Mouse (Mus musculus): ENCODE measurements around the gene Arf4. TPM values are rescaled to one million over a fixed set of nuclear protein-coding genes. Genes with fewer than 3 reads are reported as not detected.

The Arf4 gene
- 549 and 555 TPM in 2 replicates for polyA plus RNA-seq (2014; fragmentation: Nextera tagmentation; extraction: Ambion mirVana)

DNA sequence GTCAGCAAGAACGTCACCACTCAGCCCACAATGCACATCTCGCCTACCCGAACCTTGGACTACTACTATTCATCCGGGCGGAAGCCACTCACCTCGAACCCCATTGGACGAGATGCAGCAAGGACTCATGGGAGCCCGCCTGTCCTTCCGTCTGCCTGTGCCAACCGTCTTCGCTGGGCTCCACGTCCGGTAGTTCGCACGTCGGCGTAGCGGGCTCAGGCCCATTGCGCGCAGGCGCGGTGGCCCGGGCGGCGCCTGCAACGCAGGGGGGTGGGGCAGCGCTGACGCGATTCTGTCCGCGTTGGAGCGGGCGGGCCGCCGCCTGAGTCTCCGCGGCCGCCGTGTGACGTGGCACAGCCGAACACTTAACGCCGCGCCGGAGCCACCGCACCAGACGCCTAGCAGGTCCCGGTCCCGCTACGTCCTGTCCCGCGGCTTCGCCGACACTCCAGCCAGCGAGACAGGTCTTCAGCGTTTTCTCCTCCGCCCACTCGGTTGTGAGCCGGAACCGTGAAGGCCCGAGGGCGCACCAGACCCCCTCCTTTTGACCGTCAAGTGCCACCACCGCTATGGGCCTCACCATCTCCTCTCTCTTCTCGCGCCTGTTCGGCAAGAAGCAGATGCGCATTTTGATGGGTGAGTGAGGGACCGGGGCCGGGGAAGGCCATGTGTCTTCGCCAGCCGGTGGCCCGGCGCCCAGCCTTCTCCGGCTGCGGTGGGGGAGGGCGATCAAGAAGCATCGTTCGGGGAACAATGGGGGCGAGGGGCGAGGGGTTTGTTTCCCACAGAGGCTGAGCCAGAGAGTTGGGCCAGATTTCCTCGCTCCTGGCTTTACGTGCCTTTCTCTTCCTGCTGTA, at the start of gene Arf4:
TSS of gene Arf4 (plus strand) at position 224 of the 857 bp plus-strand sequence.
- Histone ChIP-seq H3K27ac (peak within 1 kb of the TSS; percentile 94), H3K27me3 (ENCODE audit: control insufficient read depth, insufficient read depth, low read length) (no peaks in the 10 kb centered on the region), H3K36me3 (replicated peaks; ENCODE audit: control insufficient read depth, insufficient read depth) (peaks cover 5% of the 10 kb centered on the region; the same call in 1 of the 2 replicates), H3K4me3 (replicated peaks; ENCODE audit: low read length) (peak within 1 kb of the TSS; percentile 82), H3K9me3 (ENCODE audit: control insufficient read depth, low read length) (no peaks in the 10 kb centered on the region), H3K4me2 (replicated peaks) (peak within 1 kb of the TSS; percentile 85), H3K9ac (peak within 1 kb of the TSS; percentile 91), H3K4me1 (replicated peaks; ENCODE audit: control insufficient read depth, insufficient read depth, low read length) (peaks cover 22% of the 10 kb centered on the region)
- ATAC-seq (ENCODE audit: low FRiP score) (peak; percentile 98), DNase-seq (ENCODE audit: low spot score) (peak; percentile 99)
- under 1% methylated on average over 83 of the region's 83 CpGs for WGBS

DNA sequence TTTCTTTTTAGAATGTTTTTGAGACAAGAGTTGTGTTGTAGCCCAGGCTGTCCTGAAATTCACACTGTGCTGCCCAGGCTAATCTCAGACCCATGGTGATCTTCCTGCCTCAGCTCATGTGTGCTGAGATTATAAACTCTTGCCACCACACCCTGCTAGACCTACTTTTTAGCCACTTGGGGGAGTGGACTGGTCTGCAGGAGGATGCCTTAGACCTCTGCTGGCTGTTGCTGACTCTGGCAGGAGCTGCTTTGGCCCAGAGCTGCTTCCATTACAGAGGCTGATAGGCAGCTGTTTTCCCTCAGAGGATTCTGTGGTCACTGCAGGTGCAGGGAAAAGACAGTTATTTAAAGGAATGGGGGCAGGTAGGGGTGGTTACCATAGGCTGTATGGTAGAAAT, 46.5 kb upstream of the Arf4 start:
- Histone ChIP-seq H3K4me2 (replicated peaks) (no peak overlapping the region), H3K27ac (no peak overlapping the region), H3K9me3 (ENCODE audit: control insufficient read depth, low read length) (no peaks in the 10 kb centered on the region), H3K9ac (no peak overlapping the region), H3K4me3 (replicated peaks; ENCODE audit: low read length) (no peak overlapping the region), H3K27me3 (ENCODE audit: control insufficient read depth, insufficient read depth, low read length) (no peaks in the 10 kb centered on the region), H3K4me1 (replicated peaks; ENCODE audit: control insufficient read depth, insufficient read depth, low read length) (no peaks in the 10 kb centered on the region), H3K36me3 (replicated peaks; ENCODE audit: control insufficient read depth, insufficient read depth) (peaks cover 36% of the 10 kb centered on the region)
- ATAC-seq (ENCODE audit: low FRiP score) = no peak
- no peak for DNase-seq (ENCODE audit: low spot score)

DNA sequence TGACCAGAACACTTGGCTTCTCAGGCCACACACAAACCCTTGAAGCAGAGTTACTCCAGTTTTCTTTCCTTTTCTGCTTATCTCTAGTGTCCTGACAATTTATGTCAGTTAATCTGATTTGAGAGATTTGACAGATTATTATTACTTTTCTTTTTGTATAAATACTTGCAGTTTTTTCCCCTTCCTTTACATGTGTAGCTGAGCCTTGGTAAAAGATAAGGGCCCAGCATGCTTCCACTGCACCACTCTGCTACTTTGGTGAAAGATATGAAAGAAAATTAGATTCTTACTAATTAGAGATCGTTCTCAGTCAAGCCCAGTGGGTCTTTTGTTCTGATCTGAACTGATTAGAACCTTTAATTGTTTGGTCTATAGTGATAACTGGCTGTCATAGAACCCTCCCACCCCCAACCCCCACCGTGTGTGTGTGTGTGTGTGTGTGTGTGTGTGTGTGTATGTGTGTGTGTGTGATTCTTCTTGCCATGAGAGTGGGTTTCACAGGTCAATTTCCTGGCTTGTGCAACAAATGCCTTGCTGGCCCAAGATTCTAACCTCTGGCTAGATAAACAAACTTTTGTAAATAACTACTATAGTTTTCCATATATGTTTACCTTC, 44.5 kb upstream of the Arf4 start:
- 88% methylated on average over 2 of the region's 2 CpGs for WGBS
- H3K4me2 ChIP-seq (replicated peaks) = no peak overlapping the region
- ATAC-seq (ENCODE audit: low FRiP score) (no peak), DNase-seq (ENCODE audit: low spot score) (no peak)
- H3K4me1 ChIP-seq (replicated peaks; ENCODE audit: control insufficient read depth, insufficient read depth, low read length) = no peaks in the 10 kb centered on the region
- no peaks in the 10 kb centered on the region for H3K9me3 ChIP-seq (ENCODE audit: control insufficient read depth, low read length)
- H3K27ac ChIP-seq = no peak overlapping the region
- no peaks in the 10 kb centered on the region for H3K27me3 ChIP-seq (ENCODE audit: control insufficient read depth, insufficient read depth, low read length)
- no peak overlapping the region for H3K4me3 ChIP-seq (replicated peaks; ENCODE audit: low read length)
- no peak overlapping the region for H3K9ac ChIP-seq
- peaks cover 56% of the 10 kb centered on the region for H3K36me3 ChIP-seq (replicated peaks; ENCODE audit: control insufficient read depth, insufficient read depth)

DNA sequence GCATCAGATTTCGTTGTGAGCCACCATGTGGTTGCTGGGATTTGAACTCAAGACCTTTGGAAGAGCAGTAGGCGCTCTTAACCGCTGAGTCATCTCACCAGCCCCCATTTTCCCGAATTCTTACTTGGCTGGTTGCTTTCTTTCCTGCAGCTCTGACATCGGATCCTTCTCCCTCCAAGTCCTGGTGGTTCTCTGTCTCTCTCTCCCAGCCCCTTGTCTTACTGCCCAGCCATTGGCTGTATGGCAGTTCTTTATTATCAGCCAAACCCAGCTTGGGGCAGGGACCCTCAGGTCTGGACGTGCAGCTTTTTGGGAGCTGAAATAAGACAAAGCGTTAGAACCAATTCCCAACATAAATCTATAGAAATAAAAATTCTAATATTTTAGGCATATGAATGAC, 42.7 kb upstream of the Arf4 start:
- WGBS = 97% methylated on average over 7 of the region's 7 CpGs
- DNase-seq (ENCODE audit: low spot score) = no peak
- no peaks in the 10 kb centered on the region for H3K27me3 ChIP-seq (ENCODE audit: control insufficient read depth, insufficient read depth, low read length)
- no peaks in the 10 kb centered on the region for H3K4me1 ChIP-seq (replicated peaks; ENCODE audit: control insufficient read depth, insufficient read depth, low read length)
- ATAC-seq (ENCODE audit: low FRiP score) = no peak
- no peak overlapping the region for H3K4me3 ChIP-seq (replicated peaks; ENCODE audit: low read length)
- no peak overlapping the region for H3K27ac ChIP-seq
- H3K36me3 ChIP-seq (replicated peaks; ENCODE audit: control insufficient read depth, insufficient read depth) = peaks cover 73% of the 10 kb centered on the region
- H3K4me2 ChIP-seq (replicated peaks) = no peak overlapping the region
- no peaks in the 10 kb centered on the region for H3K9me3 ChIP-seq (ENCODE audit: control insufficient read depth, low read length)
- no peak overlapping the region for H3K9ac ChIP-seq

DNA sequence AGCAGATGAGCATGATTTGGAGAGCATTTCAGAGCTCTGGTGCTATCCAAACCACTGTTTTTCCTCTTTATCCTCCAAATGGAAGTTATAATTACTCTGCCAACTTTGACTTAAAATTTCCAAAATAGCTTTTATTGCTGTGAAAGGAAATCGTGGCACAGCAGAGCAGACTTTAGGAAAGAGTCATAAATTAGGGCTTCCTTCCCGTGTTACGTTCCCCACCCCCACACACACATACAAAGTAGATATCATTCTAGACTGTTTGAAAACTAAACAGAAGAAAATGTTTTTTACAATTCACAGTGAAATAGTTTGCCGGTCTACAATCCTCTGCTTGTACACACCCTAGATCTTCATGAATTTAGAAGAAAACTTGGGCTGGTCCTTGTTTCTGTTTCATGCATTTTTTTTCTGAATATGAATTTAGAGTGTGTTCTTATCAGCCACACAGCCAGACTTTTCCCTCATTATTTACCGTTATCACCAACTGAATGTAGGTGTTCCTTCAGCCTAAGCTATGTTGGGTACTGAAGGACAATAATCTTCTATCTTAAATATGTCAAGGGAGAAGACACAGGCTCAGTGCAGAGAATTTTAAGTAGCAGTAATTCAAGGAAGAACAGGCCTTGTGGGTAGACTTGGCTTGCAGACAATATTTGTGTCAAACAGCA, 42.0 kb upstream of the Arf4 start:
- no peak overlapping the region for H3K4me2 ChIP-seq (replicated peaks)
- ATAC-seq (ENCODE audit: low FRiP score) (no peak), DNase-seq (ENCODE audit: low spot score) (no peak)
- H3K27me3 ChIP-seq (ENCODE audit: control insufficient read depth, insufficient read depth, low read length) = no peaks in the 10 kb centered on the region
- no peak overlapping the region for H3K27ac ChIP-seq
- H3K4me1 ChIP-seq (replicated peaks; ENCODE audit: control insufficient read depth, insufficient read depth, low read length) = no peaks in the 10 kb centered on the region
- no peak overlapping the region for H3K9ac ChIP-seq
- no peaks in the 10 kb centered on the region for H3K9me3 ChIP-seq (ENCODE audit: control insufficient read depth, low read length)
- no peak overlapping the region for H3K4me3 ChIP-seq (replicated peaks; ENCODE audit: low read length)
- 92% methylated on average over 5 of the region's 5 CpGs for WGBS
- peaks cover 78% of the 10 kb centered on the region for H3K36me3 ChIP-seq (replicated peaks; ENCODE audit: control insufficient read depth, insufficient read depth)

DNA sequence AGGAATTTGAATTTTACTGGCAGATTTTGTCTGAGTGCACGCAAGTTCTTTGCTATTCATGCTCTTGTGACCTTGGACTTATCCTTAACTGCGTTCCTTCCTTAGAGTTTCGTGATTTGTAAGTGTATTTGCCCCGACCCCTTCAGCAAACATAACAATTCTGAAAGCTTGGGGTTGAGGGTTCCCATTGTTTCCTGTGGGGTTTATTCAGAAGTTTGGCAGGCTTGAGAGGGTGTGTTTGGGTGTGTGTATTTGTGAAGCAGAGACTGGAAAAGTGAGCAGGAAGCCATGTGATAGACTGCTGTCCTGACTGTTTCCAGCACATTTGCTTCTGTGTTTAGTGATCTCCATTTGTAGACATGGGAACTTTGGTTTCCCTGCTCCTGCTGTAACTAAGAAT, 32.5 kb upstream of the Arf4 start:
- 86% methylated on average over 4 of the region's 4 CpGs for WGBS
- Histone ChIP-seq H3K27ac (no peak overlapping the region), H3K4me1 (replicated peaks; ENCODE audit: control insufficient read depth, insufficient read depth, low read length) (no peaks in the 10 kb centered on the region), H3K4me2 (replicated peaks) (no peak overlapping the region), H3K9ac (no peak overlapping the region), H3K36me3 (replicated peaks; ENCODE audit: control insufficient read depth, insufficient read depth) (peaks cover 80% of the 10 kb centered on the region), H3K4me3 (replicated peaks; ENCODE audit: low read length) (no peak overlapping the region), H3K27me3 (ENCODE audit: control insufficient read depth, insufficient read depth, low read length) (no peaks in the 10 kb centered on the region), H3K9me3 (ENCODE audit: control insufficient read depth, low read length) (no peaks in the 10 kb centered on the region)
- DNase-seq (ENCODE audit: low spot score) (no peak), ATAC-seq (ENCODE audit: low FRiP score) (no peak)

DNA sequence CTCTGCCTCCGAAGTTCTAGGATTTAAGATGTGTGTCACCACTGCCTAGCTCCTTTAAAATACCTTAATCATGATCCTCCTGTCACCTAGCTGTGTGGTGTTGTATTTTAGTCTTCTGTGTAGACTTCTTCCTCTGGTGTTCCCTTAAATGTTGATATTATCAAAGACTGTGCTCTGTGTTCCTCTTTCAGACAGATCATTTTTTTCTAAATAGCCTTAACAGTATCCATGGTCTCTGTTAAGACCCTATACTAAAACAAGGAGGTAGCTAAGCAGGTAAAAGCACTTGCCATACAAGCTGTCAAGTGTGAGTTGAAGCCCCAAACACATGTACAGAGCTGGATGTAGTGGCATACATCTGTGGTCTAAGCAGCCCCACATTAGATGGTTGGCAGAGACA, 28.2 kb upstream of the Arf4 start:
- Histone ChIP-seq H3K4me2 (replicated peaks) (no peak overlapping the region), H3K9me3 (ENCODE audit: control insufficient read depth, low read length) (no peaks in the 10 kb centered on the region), H3K27ac (no peak overlapping the region), H3K9ac (no peak overlapping the region), H3K27me3 (ENCODE audit: control insufficient read depth, insufficient read depth, low read length) (no peaks in the 10 kb centered on the region), H3K36me3 (replicated peaks; ENCODE audit: control insufficient read depth, insufficient read depth) (peaks cover 94% of the 10 kb centered on the region), H3K4me1 (replicated peaks; ENCODE audit: control insufficient read depth, insufficient read depth, low read length) (no peaks in the 10 kb centered on the region), H3K4me3 (replicated peaks; ENCODE audit: low read length) (no peak overlapping the region)
- WGBS = 90% methylated on average over 1 of the region's 1 CpGs
- DNase-seq (ENCODE audit: low spot score) = no peak
- no peak for ATAC-seq (ENCODE audit: low FRiP score)

DNA sequence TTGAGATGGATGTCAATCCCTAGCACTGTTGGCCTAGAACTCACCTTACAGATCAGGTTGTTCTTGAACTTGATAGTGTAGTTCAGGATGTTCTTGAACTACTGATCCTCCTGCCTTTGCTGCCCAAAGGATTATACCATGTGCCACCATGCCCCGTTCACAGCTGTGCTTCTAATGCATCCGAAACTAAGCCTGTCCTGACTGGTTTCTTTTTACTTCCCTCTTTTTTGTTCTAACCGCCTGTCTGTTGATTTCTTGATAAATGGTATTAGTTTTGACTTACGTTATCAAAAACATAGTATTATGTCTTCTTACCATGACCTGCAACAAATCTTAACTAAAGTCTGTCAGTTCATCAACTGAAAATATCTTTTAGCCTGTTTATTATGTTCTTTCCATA, 27.2 kb upstream of the Arf4 start:
- 97% methylated on average over 4 of the region's 4 CpGs for WGBS
- Histone ChIP-seq H3K9me3 (ENCODE audit: control insufficient read depth, low read length) (no peaks in the 10 kb centered on the region), H3K4me1 (replicated peaks; ENCODE audit: control insufficient read depth, insufficient read depth, low read length) (no peaks in the 10 kb centered on the region), H3K4me2 (replicated peaks) (no peak overlapping the region), H3K9ac (no peak overlapping the region), H3K4me3 (replicated peaks; ENCODE audit: low read length) (no peak overlapping the region), H3K27me3 (ENCODE audit: control insufficient read depth, insufficient read depth, low read length) (no peaks in the 10 kb centered on the region), H3K36me3 (replicated peaks; ENCODE audit: control insufficient read depth, insufficient read depth) (peaks cover 94% of the 10 kb centered on the region), H3K27ac (no peak overlapping the region)
- DNase-seq (ENCODE audit: low spot score) (no peak), ATAC-seq (ENCODE audit: low FRiP score) (no peak)

DNA sequence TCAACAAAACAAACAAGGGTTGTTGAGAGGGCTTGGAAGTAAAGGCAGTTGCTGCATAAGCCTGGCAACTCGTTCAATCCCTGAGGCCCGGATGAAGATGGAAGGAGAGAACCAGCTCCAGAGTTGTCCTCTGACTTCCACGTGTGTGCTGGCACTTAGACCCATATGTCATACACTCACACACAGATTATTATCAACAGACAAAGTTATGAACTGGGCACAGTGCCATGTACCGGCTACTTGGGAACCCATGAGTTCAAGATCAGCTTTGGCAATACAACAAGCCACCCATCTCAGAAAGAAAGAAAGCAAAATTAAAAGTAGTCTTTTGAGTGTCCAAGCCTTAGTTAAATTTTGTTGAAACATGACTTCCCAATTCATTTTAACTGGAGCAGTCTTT, 12.6 kb upstream of the Arf4 start:
- H3K4me1 ChIP-seq (replicated peaks; ENCODE audit: control insufficient read depth, insufficient read depth, low read length) = no peaks in the 10 kb centered on the region
- peaks cover 94% of the 10 kb centered on the region for H3K36me3 ChIP-seq (replicated peaks; ENCODE audit: control insufficient read depth, insufficient read depth)
- 95% methylated on average over 4 of the region's 4 CpGs for WGBS
- DNase-seq (ENCODE audit: low spot score) (no peak), ATAC-seq (ENCODE audit: low FRiP score) (no peak)
- H3K27ac ChIP-seq = no peak overlapping the region
- no peaks in the 10 kb centered on the region for H3K9me3 ChIP-seq (ENCODE audit: control insufficient read depth, low read length)
- no peaks in the 10 kb centered on the region for H3K27me3 ChIP-seq (ENCODE audit: control insufficient read depth, insufficient read depth, low read length)
- no peak overlapping the region for H3K9ac ChIP-seq
- no peak overlapping the region for H3K4me2 ChIP-seq (replicated peaks)
- H3K4me3 ChIP-seq (replicated peaks; ENCODE audit: low read length) = no peak overlapping the region

All from hindbrain, embryonic 14.5 days (tissue).